In genomic region chr1:134445418-134445817, GRCm38 (mm10) we compare ENCODE assay signal across 21 mouse cellular contexts. TPM values are rescaled to one million over a fixed set of nuclear protein-coding genes. Genes with fewer than 3 reads are reported as not detected.
"Had no signal": no experiment of that assay in that cellular context is flagged by ENCODE, and none has a peak within 500 bp of the region (broad histone marks: within the 10 kb centered on the region; RNA-seq: fewer than 3 reads in every experiment).

No protein-coding gene starts in this region.

- DNase-seq: liver, postnatal 0 days; lung, adult 2 months; lung, postnatal 14 days; lung, postnatal 36 days; right cerebral cortex, postnatal 14 days; thymus, adult 2 months; thymus, postnatal 25 days; thymus, postnatal 4 days had no signal

RNA-seq across cellular contexts. Expression of gene 4933406M09Rik, which starts 59.7 kb away (rescaled TPM):
- total RNA-seq: megakaryocyte progenitor cell, adult 5-6 weeks; midbrain, postnatal 0 days; monocyte, adult 5-6 weeks had no signal
- polyA plus RNA-seq: liver, postnatal 0 days; lung, adult 2 months; lung, embryonic 15.5 days; macrophage; midbrain, embryonic 11.5 days; midbrain, embryonic 13.5 days; midbrain, embryonic 15.5 days; midbrain, postnatal 0 days; neural tube, embryonic 12.5 days; neural tube, embryonic 14.5 days; spleen, adult 2 months; stomach, embryonic 15.5 days; stomach, postnatal 0 days; thymus, adult 2 months had no signal
